Mouse (Mus musculus) myocyte (in vitro differentiated cells): ENCODE data around the gene Apobr. TPM values are rescaled to one million over a fixed set of nuclear protein-coding genes. Genes with fewer than 3 reads are reported as not detected.

Experiments used
- H3K27me3 ChIP-seq: one replicate; pipeline ENCODE4 v1.6.1; 2011; ENCODE audit not compliant: control insufficient read depth, insufficient read depth, insufficient read length
- H3K36me3 ChIP-seq: one replicate; pipeline ENCODE4 v1.6.1; 2011; ENCODE audit not compliant: control insufficient read depth, insufficient read depth
- H3K4me2 ChIP-seq: one replicate; pipeline ENCODE4 v1.6.1; 2011; ENCODE audit warnings: low read depth, control low read depth
- H3K4me3 ChIP-seq: one replicate; pipeline ENCODE4 v1.5.1; 2011; ENCODE audit warnings: mild to moderate bottlenecking, control low read depth, moderate library complexity
- H3K79me2 ChIP-seq: one replicate; pipeline ENCODE4 v1.6.1; 2011; ENCODE audit not compliant: control insufficient read depth, insufficient read depth
- H3ac ChIP-seq: one replicate; pipeline ENCODE4 v1.6.1; 2011; ENCODE audit not compliant: control insufficient read depth, insufficient read length
- CEBPB ChIP-seq: IDR thresholded peaks from 2 replicates; pipeline ENCODE4 v1.6.1; 2011; ENCODE audit warnings: mild to moderate bottlenecking, moderate library complexity; ENCODE audit not compliant: poor library complexity, insufficient read depth, severe bottlenecking
- E2F4 ChIP-seq: IDR thresholded peaks from one replicate; pipeline ENCODE4 v1.6.1; 2011; ENCODE audit warnings: mild to moderate bottlenecking, control low read depth, moderate library complexity; ENCODE audit not compliant: insufficient read depth
- MAX ChIP-seq: IDR thresholded peaks from one replicate; pipeline ENCODE4 v1.6.1; 2011; ENCODE audit warnings: low read depth, mild to moderate bottlenecking, control low read depth
- MYOD1 ChIP-seq, 3 experiments: IDR thresholded peaks; one replicate each; pipeline ENCODE4 v1.6.1; 2011; ENCODE audit warnings: control low read depth in 2 of 3, low read depth in 2 of 3, mild to moderate bottlenecking in 2 of 3, moderate library complexity in 1 of 3; ENCODE audit not compliant: insufficient read length in 2 of 3, control insufficient read depth in 1 of 3
- MYOG ChIP-seq, 3 experiments: IDR thresholded peaks; one replicate each; pipeline ENCODE4 v1.6.1; 2011; ENCODE audit warnings: control low read depth in 2 of 3, low read depth in 2 of 3, mild to moderate bottlenecking in 2 of 3; ENCODE audit not compliant: insufficient read length in 2 of 3, control insufficient read depth in 1 of 3, insufficient read depth in 1 of 3
- POLR2A ChIP-seq: IDR thresholded peaks from one replicate; pipeline ENCODE4 v1.6.1; 2011; ENCODE audit warnings: low read depth, mild to moderate bottlenecking, control low read depth, moderate library complexity; ENCODE audit not compliant: insufficient read length
- POLR2AphosphoS2 ChIP-seq: IDR thresholded peaks from one replicate; pipeline ENCODE4 v1.6.1; 2011; ENCODE audit warnings: low read depth, control low read depth; ENCODE audit not compliant: insufficient read length
- REST ChIP-seq: IDR thresholded peaks from one replicate; pipeline ENCODE4 v1.6.1; 2011; ENCODE audit warnings: mild to moderate bottlenecking, control low read depth, moderate library complexity; ENCODE audit not compliant: insufficient read depth, insufficient read length
- SRF ChIP-seq: IDR thresholded peaks from one replicate; pipeline ENCODE4 v1.6.1; 2011; ENCODE audit warnings: low read depth; ENCODE audit not compliant: control insufficient read depth, insufficient read length
- TCF12 ChIP-seq: IDR thresholded peaks from one replicate; pipeline ENCODE4 v1.6.1; 2011; ENCODE audit warnings: mild to moderate bottlenecking, control low read depth; ENCODE audit not compliant: poor library complexity, insufficient read depth, severe bottlenecking
- TCF3 ChIP-seq: IDR thresholded peaks from one replicate; pipeline ENCODE4 v1.6.1; 2011; ENCODE audit warnings: low read depth, control low read depth; ENCODE audit not compliant: insufficient read length
- USF1 ChIP-seq: IDR thresholded peaks from one replicate; pipeline ENCODE4 v1.6.1; 2011; ENCODE audit warnings: low read depth, mild to moderate bottlenecking, control low read depth, moderate library complexity
- polyA plus RNA-seq: library from polyadenylated mRNA; unstranded; fragments of >200 nt; fragmentation: generic; extraction: Trizol; gene quantifications from one replicate; pipeline ENCODE4 v1.2.1, GENCODE M21; 2012; ENCODE audit warnings: missing spikeins

Gene Apobr
- polyA plus RNA-seq, 1 experiment = 4.7 TPM

GRCm38 (mm10) chr7:126625369-126625768 lies 40.6 kb downstream of the Apobr start:
- Histone ChIP-seq H3ac (peak overlapping the region; percentile 53), H3K36me3 (peaks cover 28% of the 10 kb centered on the region), H3K4me3 (peak overlapping the region; percentile 97), H3K4me2 (peak overlapping the region; percentile 96), H3K27me3 (no peaks in the 10 kb centered on the region), H3K79me2 (peaks cover 24% of the 10 kb centered on the region)
- TF ChIP-seq TCF3 = no peak
- peak; percentile 96 for TF ChIP-seq POLR2A
- TF ChIP-seq REST = no peak
- TF ChIP-seq MYOG (IDR thresholded peaks at IDR 0.05; ENCODE audit: control insufficient read depth in 1 of 3, insufficient read depth in 1 of 3, insufficient read length in 2 of 3, low read depth in 2 of 3) = peak; percentile 48 to 95 (median 66)
- no peak for TF ChIP-seq E2F4
- TF ChIP-seq SRF = peak; percentile 38
- TF ChIP-seq POLR2AphosphoS2 = peak; percentile 100
- peak; percentile 38 for TF ChIP-seq USF1
- TF ChIP-seq TCF12 = peak; percentile 69
- TF ChIP-seq CEBPB = peak; percentile 92
- TF ChIP-seq MAX = peak; percentile 78
- TF ChIP-seq MYOD1 (IDR thresholded peaks at IDR 0.05; ENCODE audit: control insufficient read depth in 1 of 3, insufficient read length in 2 of 3, low read depth in 2 of 3) = peak in 2 of 3 experiments; percentile 85 to 92

GRCm38 (mm10) chr7:126625807-126626600 lies 41.3 kb downstream of the Apobr start:
- Histone ChIP-seq H3K4me2 (peak overlapping the region; percentile 64), H3K36me3 (peaks cover 22% of the 10 kb centered on the region), H3ac (peak overlapping the region; percentile 53), H3K27me3 (no peaks in the 10 kb centered on the region), H3K79me2 (peaks cover 24% of the 10 kb centered on the region), H3K4me3 (peak overlapping the region; percentile 97)
- TF ChIP-seq MAX (no peak), USF1 (no peak), SRF (no peak), MYOG (IDR thresholded peaks at IDR 0.05; ENCODE audit: control insufficient read depth in 1 of 3, insufficient read depth in 1 of 3, insufficient read length in 2 of 3, low read depth in 2 of 3) (no peak), POLR2A (no peak), POLR2AphosphoS2 (no peak), REST (no peak), CEBPB (no peak)

- TF ChIP-seq POLR2AphosphoS2 (no peak), MAX (no peak), E2F4 (no peak), REST (no peak), TCF12 (no peak), USF1 (no peak), TCF3 (no peak), MYOD1 (IDR thresholded peaks at IDR 0.05; ENCODE audit: control insufficient read depth in 1 of 3, insufficient read length in 2 of 3, low read depth in 2 of 3) (no peak)
- Histone ChIP-seq H3K27me3 (no peaks in the 10 kb centered on the region), H3K79me2 (peaks cover 21% of the 10 kb centered on the region), H3K36me3 (peaks cover 10% of the 10 kb centered on the region), H3K4me3 (no peak overlapping the region), H3K4me2 (peak overlapping the region; percentile 64), H3ac (no peak overlapping the region)
Observed at GRCm38 (mm10) chr7:126628111-126628510, 43.4 kb downstream of the Apobr start.

GRCm38 (mm10) chr7:126629915-126630314 lies 45.2 kb downstream of the Apobr start:
- H3ac ChIP-seq = no peak overlapping the region
- no peaks in the 10 kb centered on the region for H3K36me3 ChIP-seq
- no peak overlapping the region for H3K4me2 ChIP-seq
- no peak for TF ChIP-seq REST
- no peak for TF ChIP-seq MYOD1 (IDR thresholded peaks at IDR 0.05; ENCODE audit: control insufficient read depth in 1 of 3, insufficient read length in 2 of 3, low read depth in 2 of 3)
- no peak for TF ChIP-seq SRF
- TF ChIP-seq TCF12 = no peak
- no peak for TF ChIP-seq USF1
- H3K27me3 ChIP-seq = no peaks in the 10 kb centered on the region
- peaks cover 3% of the 10 kb centered on the region for H3K79me2 ChIP-seq
- H3K4me3 ChIP-seq = no peak overlapping the region

GRCm38 (mm10) chr7:126630824-126631518 lies 46.2 kb downstream of the Apobr start, which contains the start of gene Nupr1:
Nupr1 (minus strand) TSS chr7:126630861.
- no peak for TF ChIP-seq TCF3
- no peak for TF ChIP-seq MYOD1 (IDR thresholded peaks at IDR 0.05; ENCODE audit: control insufficient read depth in 1 of 3, insufficient read length in 2 of 3, low read depth in 2 of 3)
- no peak for TF ChIP-seq CEBPB
- no peak for TF ChIP-seq SRF
- TF ChIP-seq USF1 = no peak
- TF ChIP-seq POLR2A = no peak
- TF ChIP-seq MAX = no peak
- no peak for TF ChIP-seq TCF12
- no peak for TF ChIP-seq MYOG (IDR thresholded peaks at IDR 0.05; ENCODE audit: control insufficient read depth in 1 of 3, insufficient read depth in 1 of 3, insufficient read length in 2 of 3, low read depth in 2 of 3)
- no peak for TF ChIP-seq REST
- TF ChIP-seq POLR2AphosphoS2 = no peak
- no peak for TF ChIP-seq E2F4
- no peaks in the 10 kb centered on the region for H3K27me3 ChIP-seq
- H3K4me2 ChIP-seq = no peak within 1 kb of the TSS
- no peak within 1 kb of the TSS for H3ac ChIP-seq
- no peaks in the 10 kb centered on the region for H3K79me2 ChIP-seq
- no peak within 1 kb of the TSS for H3K4me3 ChIP-seq
- no peaks in the 10 kb centered on the region for H3K36me3 ChIP-seq
